Comparison of ENCODE assay signal across 7 mouse cellular contexts in the genomic region with DNA sequence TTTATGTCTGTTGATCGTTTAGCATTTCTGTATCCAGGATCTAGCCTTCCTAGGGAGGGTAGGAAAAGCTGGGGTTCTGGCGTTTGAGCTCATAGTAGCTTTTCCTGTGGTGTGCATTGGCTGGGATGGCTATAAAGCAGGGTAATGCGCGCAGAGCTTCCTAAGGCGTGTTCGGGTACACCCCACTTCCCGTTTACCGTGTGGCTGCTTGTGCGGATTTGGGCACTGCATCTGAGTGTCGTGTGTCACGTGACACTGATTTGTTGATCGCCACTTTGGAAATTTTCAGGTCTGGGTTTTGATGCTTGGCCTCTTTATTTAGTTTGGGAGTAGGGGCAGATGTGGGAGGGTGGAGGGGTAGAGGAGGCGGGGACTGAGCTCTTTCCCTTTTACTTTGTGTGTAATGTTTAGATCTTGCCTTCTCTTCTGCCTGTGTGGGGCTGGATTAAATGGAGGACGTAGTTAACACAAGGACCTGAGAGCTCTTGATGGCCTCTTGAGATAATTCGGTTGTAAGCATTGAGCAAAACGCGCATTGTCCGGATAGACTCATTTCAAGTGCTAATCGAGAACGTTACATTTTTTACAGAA.
DNase-seq lines count a peak whose midpoint lies in the region; ATAC-seq lines count a peak whose summit lies in the region.

No protein-coding gene starts in this region.

- H3K9ac ChIP-seq in embryonic facial prominence, embryonic 11.5 days (replicated peaks; ENCODE audit: low read length) = no peak overlapping the region
- no peak overlapping the region for H3K9ac ChIP-seq in kidney, embryonic 14.5 days (ENCODE audit: low read depth, low read length)

- H3K9me3 ChIP-seq in embryonic facial prominence, embryonic 11.5 days (replicated peaks; ENCODE audit: control insufficient read depth, low read length) = no peaks in the 10 kb centered on the region
- H3K9me3 ChIP-seq in kidney, embryonic 14.5 days (ENCODE audit: control insufficient read depth, low read length) = no peaks in the 10 kb centered on the region

- no peak overlapping the region for H3K4me3 ChIP-seq in embryonic facial prominence, embryonic 11.5 days (ENCODE audit: low read depth, low read length)
- no peak overlapping the region for H3K4me3 ChIP-seq in kidney, embryonic 14.5 days (ENCODE audit: low read length)

- H3K27ac ChIP-seq in embryonic facial prominence, embryonic 11.5 days (replicated peaks; ENCODE audit: low read depth, low read length) = peak overlapping the region; percentile 17; the same call in 1 of the 2 replicates
- peak overlapping the region; percentile 88 for H3K27ac ChIP-seq in kidney, embryonic 14.5 days (ENCODE audit: low read depth, low read length)

- no peaks in the 10 kb centered on the region for H3K4me1 ChIP-seq in embryonic facial prominence, embryonic 11.5 days (ENCODE audit: control insufficient read depth, insufficient read depth, low read length)
- peaks cover 10% of the 10 kb centered on the region; the same call in 1 of the 2 replicates for H3K4me1 ChIP-seq in kidney, embryonic 14.5 days (ENCODE audit: control insufficient read depth, insufficient read depth, low read length)

- 0 out of 2 replicates have a peak, but pooled peaks have one; percentile 41 for ATAC-seq in embryonic facial prominence, embryonic 11.5 days (replicated peaks; ENCODE audit: insufficient number of reproducible peaks, low FRiP score, low TSS enrichment, low read depth)
- no peak for ATAC-seq in kidney, embryonic 14.5 days (ENCODE audit: low FRiP score, low TSS enrichment)

- WGBS in embryonic facial prominence, embryonic 11.5 days = 50% methylated on average over 20 of the region's 20 CpGs
- whole genome bisulfite sequencing in kidney, embryonic 14.5 days = 42% methylated on average over 20 of the region's 20 CpGs

- H3K27me3 ChIP-seq in embryonic facial prominence, embryonic 11.5 days (ENCODE audit: control insufficient read depth, insufficient read depth, low read length) = no peaks in the 10 kb centered on the region
- no peaks in the 10 kb centered on the region for H3K27me3 ChIP-seq in kidney, embryonic 14.5 days (ENCODE audit: control insufficient read depth, insufficient read depth, low read length)

- no peaks in the 10 kb centered on the region for H3K36me3 ChIP-seq in embryonic facial prominence, embryonic 11.5 days (replicated peaks; ENCODE audit: control insufficient read depth, insufficient read depth, low read depth, low read length)
- no peaks in the 10 kb centered on the region for H3K36me3 ChIP-seq in kidney, embryonic 14.5 days (ENCODE audit: control insufficient read depth, insufficient read depth, low read length)

- H3K4me2 ChIP-seq in embryonic facial prominence, embryonic 11.5 days (ENCODE audit: low read depth, low read length) = no peak overlapping the region
- peak overlapping the region; percentile 24 for H3K4me2 ChIP-seq in kidney, embryonic 14.5 days (replicated peaks; ENCODE audit: low read depth, low read length)

- DNase-seq in embryonic facial prominence, embryonic 11.5 days (ENCODE audit: low spot score) = no peak
- peak; percentile 63 to 74 for DNase-seq in heart, adult 9 months (ENCODE audit: low spot score in 2 of 2)
- peak; percentile 68 for DNase-seq in lung, postnatal 36 days
- DNase-seq in cerebellum, postnatal 36 days = no peak
- DNase-seq in cerebellum, postnatal 4 days (ENCODE audit: low spot score in 2 of 2) = no peak
- DNase-seq in embryo, embryonic 9.5 days (ENCODE audit: extremely low spot score) = no peak

Comparison
In these comparisons a context has a peak if more than half of its experiments do, and no peak if none do; other contexts are left out.
1. DNase-seq: peak in heart, adult 9 months (2 of 2) and lung, postnatal 36 days (single experiment); none in embryonic facial prominence, embryonic 11.5 days (single experiment), cerebellum, postnatal 36 days (0 of 2), cerebellum, postnatal 4 days (0 of 2) and embryo, embryonic 9.5 days (single experiment).